Mouse (Mus musculus) erythroblast, embryonic 14.5 days (primary cell): ENCODE data around the gene Lrrc25.
A peak's percentile ranks its signal among the peaks of the same experiment; 100 is the strongest.

Experiments used
- GATA1 ChIP-seq: IDR thresholded peaks from 2 replicates; pipeline ENCODE4 v1.6.1; 2012; ENCODE audit warnings: low read length, inconsistent platforms, mixed read lengths
- TAL1 ChIP-seq: IDR thresholded peaks from 3 replicates; pipeline ENCODE4 v1.6.1; 2012; ENCODE audit warnings: low read length, inconsistent platforms, mixed read lengths

GRCm38 (mm10) chr8:70611849-70612248, 4.1 kb upstream of the Lrrc25 start:
- peak; percentile 68; the same call in 1 of the 2 replicates for TF ChIP-seq GATA1
- no peak for TF ChIP-seq TAL1
